Mouse (Mus musculus): ENCODE results near the gene Phf20. TPM values are rescaled to one million over a fixed set of nuclear protein-coding genes. Genes with fewer than 3 reads are reported as not detected.

Gene Phf20
- polyA plus RNA-seq, 1 experiment = 46.1 TPM

GRCm38 (mm10) chr2:156257922-156258761 lies 61.9 kb downstream of the Phf20 start:
- H3K27ac ChIP-seq (ENCODE audit: insufficient read depth, low read depth, low read length) = peak overlapping the region; percentile 96
- H3K4me3 ChIP-seq (ENCODE audit: insufficient read depth, low read length) = peak overlapping the region; percentile 39
- no peak for TF ChIP-seq CTCF (IDR thresholded peaks at IDR 0.05; ENCODE audit: low read depth, low read length)
- no peak for TF ChIP-seq POLR2A (IDR thresholded peaks at IDR 0.05; ENCODE audit: borderline replicate concordance, low read depth, low read length)
- H3K4me1 ChIP-seq (ENCODE audit: control insufficient read depth, insufficient read depth, low read length) = peaks cover 44% of the 10 kb centered on the region

GRCm38 (mm10) chr2:156260968-156261367 lies 64.7 kb downstream of the Phf20 start:
- no peak overlapping the region for H3K4me3 ChIP-seq (ENCODE audit: insufficient read depth, low read length)
- H3K27ac ChIP-seq (ENCODE audit: insufficient read depth, low read depth, low read length) = no peak overlapping the region
- peaks cover 53% of the 10 kb centered on the region for H3K4me1 ChIP-seq (ENCODE audit: control insufficient read depth, insufficient read depth, low read length)
- TF ChIP-seq POLR2A (IDR thresholded peaks at IDR 0.05; ENCODE audit: borderline replicate concordance, low read depth, low read length) (no peak), CTCF (IDR thresholded peaks at IDR 0.05; ENCODE audit: low read depth, low read length) (no peak)

- TF ChIP-seq POLR2A (IDR thresholded peaks at IDR 0.05; ENCODE audit: borderline replicate concordance, low read depth, low read length) = no peak
- TF ChIP-seq CTCF (IDR thresholded peaks at IDR 0.05; ENCODE audit: low read depth, low read length) = no peak
- Histone ChIP-seq H3K27ac (ENCODE audit: insufficient read depth, low read depth, low read length) (no peak overlapping the region), H3K4me3 (ENCODE audit: insufficient read depth, low read length) (no peak overlapping the region), H3K4me1 (ENCODE audit: control insufficient read depth, insufficient read depth, low read length) (peaks cover 31% of the 10 kb centered on the region)
Measured at GRCm38 (mm10) chr2:156263204-156263893, 67.1 kb downstream of the Phf20 start.

- Histone ChIP-seq H3K4me3 (ENCODE audit: insufficient read depth, low read length) (no peak overlapping the region), H3K27ac (ENCODE audit: insufficient read depth, low read depth, low read length) (no peak overlapping the region), H3K4me1 (ENCODE audit: control insufficient read depth, insufficient read depth, low read length) (peaks cover 13% of the 10 kb centered on the region)
- TF ChIP-seq POLR2A (IDR thresholded peaks at IDR 0.05; ENCODE audit: borderline replicate concordance, low read depth, low read length) = no peak
- no peak for TF ChIP-seq CTCF (IDR thresholded peaks at IDR 0.05; ENCODE audit: low read depth, low read length)
Measured at GRCm38 (mm10) chr2:156267636-156268035, 71.4 kb downstream of the Phf20 start.

GRCm38 (mm10) chr2:156272553-156272952 lies 76.3 kb downstream of the Phf20 start:
- Histone ChIP-seq H3K27ac (ENCODE audit: insufficient read depth, low read depth, low read length) (no peak overlapping the region), H3K4me1 (ENCODE audit: control insufficient read depth, insufficient read depth, low read length) (no peaks in the 10 kb centered on the region), H3K4me3 (ENCODE audit: insufficient read depth, low read length) (no peak overlapping the region)
- no peak for TF ChIP-seq CTCF (IDR thresholded peaks at IDR 0.05; ENCODE audit: low read depth, low read length)
- no peak for TF ChIP-seq POLR2A (IDR thresholded peaks at IDR 0.05; ENCODE audit: borderline replicate concordance, low read depth, low read length)

- H3K4me1 ChIP-seq (ENCODE audit: control insufficient read depth, insufficient read depth, low read length) = peaks cover 5% of the 10 kb centered on the region; the same call in 1 of the 2 replicates
- TF ChIP-seq CTCF (IDR thresholded peaks at IDR 0.05; ENCODE audit: low read depth, low read length) = peak; percentile 55
- no peak for TF ChIP-seq POLR2A (IDR thresholded peaks at IDR 0.05; ENCODE audit: borderline replicate concordance, low read depth, low read length)
- H3K27ac ChIP-seq (ENCODE audit: insufficient read depth, low read depth, low read length) = no peak overlapping the region
- no peak overlapping the region for H3K4me3 ChIP-seq (ENCODE audit: insufficient read depth, low read length)
Measured at GRCm38 (mm10) chr2:156278226-156279017, 82.2 kb downstream of the Phf20 start.

GRCm38 (mm10) chr2:156281227-156281626 lies 85.0 kb downstream of the Phf20 start:
- Histone ChIP-seq H3K27ac (ENCODE audit: insufficient read depth, low read depth, low read length) (no peak overlapping the region), H3K4me1 (ENCODE audit: control insufficient read depth, insufficient read depth, low read length) (peaks cover 5% of the 10 kb centered on the region; the same call in 1 of the 2 replicates), H3K4me3 (ENCODE audit: insufficient read depth, low read length) (no peak overlapping the region)
- no peak for TF ChIP-seq CTCF (IDR thresholded peaks at IDR 0.05; ENCODE audit: low read depth, low read length)
- TF ChIP-seq POLR2A (IDR thresholded peaks at IDR 0.05; ENCODE audit: borderline replicate concordance, low read depth, low read length) = no peak

- Histone ChIP-seq H3K27ac (ENCODE audit: insufficient read depth, low read depth, low read length) (no peak overlapping the region), H3K4me3 (ENCODE audit: insufficient read depth, low read length) (no peak overlapping the region), H3K4me1 (ENCODE audit: control insufficient read depth, insufficient read depth, low read length) (no peaks in the 10 kb centered on the region)
- TF ChIP-seq CTCF (IDR thresholded peaks at IDR 0.05; ENCODE audit: low read depth, low read length) (no peak), POLR2A (IDR thresholded peaks at IDR 0.05; ENCODE audit: borderline replicate concordance, low read depth, low read length) (no peak)
Measured at GRCm38 (mm10) chr2:156285161-156285560, 88.9 kb downstream of the Phf20 start.

- H3K27ac ChIP-seq (ENCODE audit: insufficient read depth, low read depth, low read length) = no peak overlapping the region
- H3K4me1 ChIP-seq (ENCODE audit: control insufficient read depth, insufficient read depth, low read length) = peaks cover 2% of the 10 kb centered on the region
- no peak overlapping the region for H3K4me3 ChIP-seq (ENCODE audit: insufficient read depth, low read length)
- no peak for TF ChIP-seq CTCF (IDR thresholded peaks at IDR 0.05; ENCODE audit: low read depth, low read length)
- TF ChIP-seq POLR2A (IDR thresholded peaks at IDR 0.05; ENCODE audit: borderline replicate concordance, low read depth, low read length) = no peak
Measured at GRCm38 (mm10) chr2:156286733-156287132, 90.5 kb downstream of the Phf20 start.

All from bone marrow macrophage, adult 2 months (primary cell).